Mouse (Mus musculus) testis, adult 2 months (tissue): ENCODE measurements around the gene Cdh8. TPM values are rescaled to one million over a fixed set of nuclear protein-coding genes. Genes with fewer than 3 reads are reported as not detected.
"Not testable (repeated sequence)": the region's sequence is repeated elsewhere in the genome, so short reads cannot be mapped to it uniquely, and the experiment has no call there.

Experiments used
- H3K27ac ChIP-seq: fragments of 200-500 bp; 2 replicates; pipeline ENCODE4 v1.5.1; 2012; ENCODE audit warnings: low read depth, low read length; ENCODE audit not compliant: control insufficient read depth, insufficient read depth
- H3K27me3 ChIP-seq: fragments of 200-500 bp; 2 replicates; pipeline ENCODE4 v1.6.1; 2012; ENCODE audit warnings: mild to moderate bottlenecking, low read length, moderate library complexity; ENCODE audit not compliant: control insufficient read depth, insufficient read depth
- H3K36me3 ChIP-seq: fragments of 200-500 bp; 2 replicates; pipeline ENCODE4 v1.6.1; 2012; ENCODE audit warnings: mild to moderate bottlenecking, low read length; ENCODE audit not compliant: control insufficient read depth, insufficient read depth
- H3K4me1 ChIP-seq: fragments of 200-500 bp; 2 replicates; pipeline ENCODE4 v1.6.1; 2012; ENCODE audit warnings: low read length; ENCODE audit not compliant: control insufficient read depth, insufficient read depth
- H3K4me3 ChIP-seq: fragments of 200-500 bp; 2 replicates; pipeline ENCODE4 v1.5.1; 2012; ENCODE audit warnings: low read depth, mild to moderate bottlenecking, low read length, moderate library complexity, mixed read lengths; ENCODE audit not compliant: control insufficient read depth
- CTCF ChIP-seq: fragments of 200-500 bp; IDR thresholded peaks from 2 replicates; pipeline ENCODE4 v1.5.1; 2012; ENCODE audit warnings: low read depth, mild to moderate bottlenecking, inconsistent platforms, low read length, moderate library complexity; ENCODE audit not compliant: control insufficient read depth, insufficient read depth, insufficient replicate concordance
- POLR2A ChIP-seq: fragments of 200-500 bp; IDR thresholded peaks from 2 replicates; pipeline ENCODE4 v1.6.1; 2012; ENCODE audit warnings: low read depth, mild to moderate bottlenecking, inconsistent platforms, low read length, moderate library complexity; ENCODE audit not compliant: control insufficient read depth
- polyA plus RNA-seq: library from polyadenylated mRNA; depleted of rRNA; stranded (reverse); fragments of >200 nt; gene quantifications from 2 replicates; pipeline ENCODE4 v1.2.3, GENCODE M21; 2012

Cdh8 gene
- polyA plus RNA-seq, 1 experiment = not detected

DNA sequence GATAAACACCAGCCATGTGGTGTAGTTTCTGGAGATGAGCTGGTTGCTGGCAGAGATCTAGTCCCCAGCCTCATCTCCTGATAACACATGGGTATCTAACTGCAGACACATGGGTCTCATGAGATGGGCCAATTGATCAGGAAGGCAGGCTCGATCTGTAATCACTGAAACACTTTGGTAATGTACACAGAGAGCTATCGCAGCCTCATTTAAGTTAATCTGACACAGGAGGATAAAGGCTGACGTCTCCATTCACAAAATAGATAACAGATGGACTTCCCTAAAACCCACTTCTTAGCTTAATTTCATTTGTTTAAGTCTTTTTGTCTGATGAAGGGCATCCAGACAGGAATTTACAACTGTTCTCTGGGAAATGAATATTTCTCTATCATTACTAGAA is 249.3 kb downstream of the Cdh8 start:
- no peaks in the 10 kb centered on the region for H3K27me3 ChIP-seq
- TF ChIP-seq CTCF = no peak
- no peak for TF ChIP-seq POLR2A
- H3K27ac ChIP-seq = no peak overlapping the region
- H3K4me1 ChIP-seq = no peaks in the 10 kb centered on the region
- H3K36me3 ChIP-seq = no peaks in the 10 kb centered on the region
- no peak overlapping the region for H3K4me3 ChIP-seq

DNA sequence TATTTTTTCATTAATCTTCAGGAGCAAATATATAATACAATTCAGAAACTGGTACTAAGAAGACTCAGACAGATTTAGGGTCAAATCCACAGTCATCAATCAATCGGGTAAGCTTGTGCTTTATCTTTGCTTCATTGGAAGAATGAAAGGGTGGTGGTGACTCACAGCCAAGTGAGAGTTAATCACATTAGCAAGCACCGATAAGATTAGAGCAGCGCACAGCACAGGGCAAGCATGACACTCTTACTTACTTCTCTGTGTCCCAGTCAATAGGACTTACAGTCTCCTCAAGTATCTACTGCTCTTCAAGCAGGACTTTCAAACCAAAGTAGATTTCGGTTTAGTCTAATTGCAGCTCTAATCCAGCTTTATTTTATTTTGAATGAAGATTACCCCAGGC is 254.6 kb downstream of the Cdh8 start:
- H3K4me3 ChIP-seq = no peak overlapping the region
- no peaks in the 10 kb centered on the region for H3K36me3 ChIP-seq
- H3K27ac ChIP-seq = no peak overlapping the region
- no peak for TF ChIP-seq CTCF
- no peak for TF ChIP-seq POLR2A
- no peaks in the 10 kb centered on the region for H3K4me1 ChIP-seq
- H3K27me3 ChIP-seq = no peaks in the 10 kb centered on the region

GRCm38 (mm10) chr8:99145436-99145835 is 270.8 kb downstream of the Cdh8 start:
- Histone ChIP-seq H3K27ac (no peak overlapping the region), H3K36me3 (no peaks in the 10 kb centered on the region), H3K4me1 (peaks cover 3% of the 10 kb centered on the region; the same call in 1 of the 2 replicates), H3K4me3 (no peak overlapping the region), H3K27me3 (no peaks in the 10 kb centered on the region)
- TF ChIP-seq CTCF = no peak
- TF ChIP-seq POLR2A = no peak

- H3K4me1 ChIP-seq, H3K27ac ChIP-seq, H3K36me3 ChIP-seq, H3K27me3 ChIP-seq, H3K4me3 ChIP-seq: not testable (repeated sequence)
Observed at GRCm38 (mm10) chr8:99144761-99145160, 271.5 kb downstream of the Cdh8 start.

DNA sequence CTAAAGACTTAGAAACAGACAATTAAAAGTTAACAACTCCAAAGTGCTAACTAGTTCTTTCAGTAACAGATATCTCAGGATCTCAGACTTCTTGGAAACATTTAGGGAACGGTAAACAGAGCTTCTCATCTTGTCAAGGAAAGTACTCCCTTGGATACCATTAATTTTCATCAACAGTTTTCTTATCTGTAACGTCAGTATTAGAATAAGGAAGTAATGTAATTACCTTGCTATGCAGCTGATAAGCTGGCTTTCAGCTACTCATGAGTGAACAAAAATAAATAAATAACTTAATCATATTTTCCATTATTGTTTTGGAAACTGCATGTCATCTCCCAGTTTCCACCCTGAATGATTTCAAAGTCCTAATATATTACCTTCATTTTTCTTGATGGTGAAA is 317.8 kb downstream of the Cdh8 start:
- TF ChIP-seq CTCF = no peak
- TF ChIP-seq POLR2A = no peak
- Histone ChIP-seq H3K36me3 (no peaks in the 10 kb centered on the region), H3K4me1 (no peaks in the 10 kb centered on the region), H3K27ac (no peak overlapping the region), H3K27me3 (no peaks in the 10 kb centered on the region), H3K4me3 (no peak overlapping the region)

DNA sequence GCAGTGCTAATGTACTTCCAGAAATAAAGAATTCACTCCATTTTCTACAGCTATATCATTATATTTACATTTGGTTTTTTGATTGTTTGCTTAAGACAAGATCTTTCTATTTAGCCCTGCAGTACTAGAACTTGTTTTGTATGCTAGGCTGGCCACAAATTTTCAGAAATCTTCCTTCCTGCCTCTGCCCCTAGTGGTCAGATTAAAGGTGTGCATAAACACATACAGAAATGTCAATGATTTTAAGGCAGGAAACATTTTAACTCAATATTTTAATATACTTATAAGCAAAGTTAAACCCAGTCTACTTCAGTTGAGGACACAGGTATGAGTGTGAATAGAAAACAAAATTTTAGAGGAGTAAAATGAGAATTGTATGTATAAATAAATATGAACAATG is 364.9 kb downstream of the Cdh8 start:
- no peak for TF ChIP-seq POLR2A
- no peak for TF ChIP-seq CTCF
- Histone ChIP-seq H3K4me1 (no peaks in the 10 kb centered on the region), H3K36me3 (no peaks in the 10 kb centered on the region), H3K4me3 (no peak overlapping the region), H3K27ac (no peak overlapping the region), H3K27me3 (no peaks in the 10 kb centered on the region)

- Histone ChIP-seq H3K27me3 (no peaks in the 10 kb centered on the region), H3K4me1 (no peaks in the 10 kb centered on the region), H3K27ac (no peak overlapping the region), H3K4me3 (no peak overlapping the region), H3K36me3 (no peaks in the 10 kb centered on the region)
- TF ChIP-seq POLR2A = no peak
- TF ChIP-seq CTCF = no peak
Observed at GRCm38 (mm10) chr8:99048664-99049363, 367.5 kb downstream of the Cdh8 start.

- Histone ChIP-seq H3K4me3 (no peak overlapping the region), H3K36me3 (no peaks in the 10 kb centered on the region), H3K4me1 (no peaks in the 10 kb centered on the region), H3K27me3 (no peaks in the 10 kb centered on the region), H3K27ac (no peak overlapping the region)
- TF ChIP-seq CTCF (no peak), POLR2A (no peak)
Observed at GRCm38 (mm10) chr8:99040423-99040822, 375.8 kb downstream of the Cdh8 start.
